In genomic region chr8:91276337-91276736, GRCm38 (mm10) we compare ENCODE assay signal across 12 mouse cellular contexts. TPM values are rescaled to one million over a fixed set of nuclear protein-coding genes. Genes with fewer than 3 reads are reported as not detected.
A peak's percentile ranks its signal among the peaks of the same experiment; 100 is the strongest.
DNase-seq lines count a peak whose midpoint lies in the region; ATAC-seq and TF ChIP-seq lines count a peak whose summit lies in the region.
"Had no signal": no experiment of that assay in that cellular context is flagged by ENCODE, and none has a peak within 500 bp of the region (broad histone marks: within the 10 kb centered on the region; RNA-seq: fewer than 3 reads in every experiment).

No protein-coding gene starts in this region.

- no peak for ATAC-seq in liver, embryonic 11.5 days (replicated peaks; ENCODE audit: low FRiP score)
- ATAC-seq in Patski, result no peak
- ATAC-seq: forebrain, embryonic 15.5 days had no signal

- WGBS in liver, adult 2 months, result 94% methylated on average over 2 of the region's 2 CpGs
- 93% methylated on average over 2 of the region's 2 CpGs for WGBS in liver, embryonic 11.5 days
- WGBS in small intestine, adult 2 months, result 94% methylated on average over 2 of the region's 2 CpGs

- H3K4me1 ChIP-seq in liver, adult 2 months (ENCODE audit: control insufficient read depth, insufficient read depth, low read length), result no peaks in the 10 kb centered on the region
- no peaks in the 10 kb centered on the region for H3K4me1 ChIP-seq in liver, embryonic 11.5 days (replicated peaks; ENCODE audit: control insufficient read depth, insufficient read depth, low read length)
- no peaks in the 10 kb centered on the region for H3K4me1 ChIP-seq in small intestine, adult 2 months (ENCODE audit: control insufficient read depth, insufficient read depth, insufficient read length, low read length)
- H3K4me1 ChIP-seq: heart, embryonic 15.5 days had no signal

- TF ChIP-seq POLR2A in liver, adult 2 months (IDR thresholded peaks at IDR 0.05; ENCODE audit: extremely low read depth, insufficient read depth, low read length), result no peak
- no peak for TF ChIP-seq POLR2A in small intestine, adult 2 months (IDR thresholded peaks at IDR 0.05; ENCODE audit: low read depth, low read length)

- no peaks in the 10 kb centered on the region for H3K79me2 ChIP-seq in liver, adult 2 months (ENCODE audit: control insufficient read depth, insufficient read depth, low read length)

- peak; percentile 15; the same call in 1 of the 2 replicates for TF ChIP-seq CTCF in liver, adult 2 months (IDR thresholded peaks at IDR 0.05; ENCODE audit: low read depth, low read length)
- TF ChIP-seq CTCF in Patski (IDR thresholded peaks at IDR 0.05), result peak; percentile 61
- peak; percentile 41; the same call in 1 of the 2 replicates for TF ChIP-seq CTCF in small intestine, adult 2 months (IDR thresholded peaks at IDR 0.05; ENCODE audit: extremely low read depth, insufficient read length, insufficient replicate concordance, low read depth, low read length)

- no peak overlapping the region for H3K9ac ChIP-seq in liver, adult 2 months (ENCODE audit: low read depth, low read length)
- no peak overlapping the region for H3K9ac ChIP-seq in liver, embryonic 11.5 days (ENCODE audit: low read depth, low read length)
- H3K9ac ChIP-seq: forebrain, embryonic 15.5 days; heart, embryonic 15.5 days had no signal

- in situ Hi-C loops in Patski (cut with MboI; ENCODE audit: low pct_unique_long_range_greater_than_20kb), result no loop called here

- POLR2A ChIA-PET in Patski (lab: Charles Lee), result no interaction called here

- H3K27me3 ChIP-seq in liver, adult 2 months (ENCODE audit: control insufficient read depth, insufficient read depth, low read length), result no peaks in the 10 kb centered on the region
- no peaks in the 10 kb centered on the region for H3K27me3 ChIP-seq in liver, embryonic 11.5 days (replicated peaks; ENCODE audit: control insufficient read depth, insufficient read depth, low read length)
- H3K27me3 ChIP-seq in Patski, result no peaks in the 10 kb centered on the region
- no peaks in the 10 kb centered on the region for H3K27me3 ChIP-seq in small intestine, adult 2 months (ENCODE audit: control insufficient read depth, insufficient read depth, low read length)
- H3K27me3 ChIP-seq: forebrain, embryonic 15.5 days; heart, embryonic 15.5 days had no signal

- H3K27ac ChIP-seq in liver, adult 2 months (replicated peaks; ENCODE audit: insufficient read depth, low read depth, low read length), result no peak overlapping the region
- H3K27ac ChIP-seq in liver, embryonic 11.5 days (ENCODE audit: low read depth, low read length), result no peak overlapping the region
- H3K27ac ChIP-seq in small intestine, adult 2 months (ENCODE audit: insufficient read depth, low read depth, low read length), result no peak overlapping the region
- H3K27ac ChIP-seq: heart, embryonic 15.5 days had no signal

- DNase-seq in cerebellum, postnatal 10 days, result peak; percentile 9 to 10
- no peak for DNase-seq in cerebellum, adult 11 months
- DNase-seq in liver, adult 2 months (ENCODE audit: extremely low read depth, low read depth, low spot score), result no peak
- DNase-seq in liver, embryonic 11.5 days (ENCODE audit: low spot score), result no peak
- no peak for DNase-seq in Patski (ENCODE audit: low read depth, low spot score)
- DNase-seq in gastrocnemius, adult 8-10 months (ENCODE audit: low spot score in 2 of 2), result no peak
- DNase-seq in adrenal gland, postnatal 4 days (ENCODE audit: low spot score in 2 of 2), result no peak
- DNase-seq: kidney, adult 8-10 months; lung, postnatal 36 days had no signal

- no peak overlapping the region for H3K4me2 ChIP-seq in liver, embryonic 11.5 days
- H3K4me2 ChIP-seq: forebrain, embryonic 15.5 days; heart, embryonic 15.5 days had no signal

- H3K36me3 ChIP-seq in liver, adult 2 months (ENCODE audit: control insufficient read depth, insufficient read depth, low read length), result peaks cover 6% of the 10 kb centered on the region; the same call in 1 of the 2 replicates
- H3K36me3 ChIP-seq in liver, embryonic 11.5 days (ENCODE audit: control insufficient read depth, insufficient read depth, low read length), result no peaks in the 10 kb centered on the region
- H3K36me3 ChIP-seq in small intestine, adult 2 months (ENCODE audit: control insufficient read depth, insufficient read depth, low read length), result no peaks in the 10 kb centered on the region
- H3K36me3 ChIP-seq: heart, embryonic 15.5 days had no signal

- CTCF ChIA-PET in Patski (lab: Charles Lee), result interaction anchor here (1.0 kb wide), 1 partner anchor 13 kb away, joined by 3 read pairs; no protein-coding TSS in a partner anchor

- no peaks in the 10 kb centered on the region for H3K9me3 ChIP-seq in liver, embryonic 11.5 days (ENCODE audit: control insufficient read depth, low read length)
- H3K9me3 ChIP-seq: forebrain, embryonic 15.5 days; heart, embryonic 15.5 days had no signal

- H3K4me3 ChIP-seq in liver, adult 2 months (ENCODE audit: insufficient read depth, low read depth, low read length), result no peak overlapping the region
- no peak overlapping the region for H3K4me3 ChIP-seq in liver, embryonic 11.5 days (ENCODE audit: low read depth, low read length)
- no peak overlapping the region for H3K4me3 ChIP-seq in small intestine, adult 2 months (ENCODE audit: low read depth, low read length)
- H3K4me3 ChIP-seq: forebrain, embryonic 15.5 days; heart, embryonic 15.5 days had no signal

RNA-seq across cellular contexts. Expression of gene Rpgrip1l, which starts 36.7 kb away (rescaled TPM):
- 2.5 and 2.6 TPM in 2 replicates for total RNA-seq in liver, adult 2 months (2014; rRNA removed)
- 0.21 and 0.22 TPM in 2 replicates for polyA plus RNA-seq in liver, adult 2 months (2012; rRNA removed)
- polyA plus RNA-seq in liver, embryonic 11.5 days (2014; fragmentation: Nextera tagmentation; extraction: Ambion mirVana), result 6.5 and 6.8 TPM in 2 replicates
- 15.4 TPM for polyA plus RNA-seq in Patski (2021)
- polyA plus RNA-seq in small intestine, adult 2 months (2012; rRNA removed), result 0.08 and 0.70 TPM in 2 replicates
- 1 to 10 TPM; 1.2 to 2.6 (median 2.3) TPM for total RNA-seq in gastrocnemius, adult 8-10 months (2022)
- 1 to 10 TPM; 6.0 to 8.6 TPM for total RNA-seq in adrenal gland, postnatal 4 days (2021)

RNA-seq across cellular contexts. Expression of gene Fto, which starts 37.0 kb away (rescaled TPM):
- 14.1 and 16.0 TPM in 2 replicates for total RNA-seq in liver, adult 2 months (2014; rRNA removed)
- polyA plus RNA-seq in liver, adult 2 months (2012; rRNA removed), result 14.4 and 15.6 TPM in 2 replicates
- 56.1 and 57.7 TPM in 2 replicates for polyA plus RNA-seq in liver, embryonic 11.5 days (2014; fragmentation: Nextera tagmentation; extraction: Ambion mirVana)
- 63.7 TPM for polyA plus RNA-seq in Patski (2021)
- polyA plus RNA-seq in small intestine, adult 2 months (2012; rRNA removed), result 6.8 and 7.3 TPM in 2 replicates
- 10 to 100 TPM; 71.1 to 83.2 (median 80.8) TPM for total RNA-seq in gastrocnemius, adult 8-10 months (2022)
- total RNA-seq in adrenal gland, postnatal 4 days (2021), result 10 to 100 TPM; 95.4 to 98.1 TPM

Comparison
In these comparisons a context has a peak if more than half of its experiments do, and no peak if none do; other contexts are left out.
1. DNase-seq: peak in cerebellum, postnatal 10 days (2 of 2); none in cerebellum, adult 11 months (single experiment), liver, adult 2 months (single experiment), liver, embryonic 11.5 days (single experiment), Patski (single experiment), gastrocnemius, adult 8-10 months (0 of 2) and adrenal gland, postnatal 4 days (0 of 2).
2. Peak in every context shown above with its lines, with median percentiles within 50 percentile points of each other: CTCF ChIP-seq.